Mouse (Mus musculus): ENCODE results near the gene Nectin2. TPM values are rescaled to one million over a fixed set of nuclear protein-coding genes. Genes with fewer than 3 reads are reported as not detected.

Gene Nectin2
- polyA plus RNA-seq, 1 experiment from 2014 or later, result 52.5 TPM

- no peaks in the 10 kb centered on the region for H3K9me3 ChIP-seq (ENCODE audit: control insufficient read depth, low read length)
- H3K4me3 ChIP-seq (ENCODE audit: low read depth, low read length), result no peak overlapping the region
- 0 out of 2 replicates have a peak, but pooled peaks cover 2% of the 10 kb centered on the region for H3K36me3 ChIP-seq (ENCODE audit: control insufficient read depth, insufficient read depth, low read length)
- ATAC-seq (ENCODE audit: low FRiP score), result no peak
- no peaks in the 10 kb centered on the region for H3K27me3 ChIP-seq (ENCODE audit: control insufficient read depth, insufficient read depth, low read length)
- peaks cover 3% of the 10 kb centered on the region; the same call in 1 of the 2 replicates for H3K4me1 ChIP-seq (replicated peaks; ENCODE audit: control insufficient read depth, insufficient read depth, low read length)
- DNase-seq (ENCODE audit: low spot score), result no peak
- H3K27ac ChIP-seq (ENCODE audit: low read depth, low read length), result no peak overlapping the region
- H3K4me2 ChIP-seq (replicated peaks; ENCODE audit: low read depth, low read length), result no peak overlapping the region
- no peak overlapping the region for H3K9ac ChIP-seq (ENCODE audit: low read depth, low read length)
- WGBS, result 43% methylated on average over 5 of the region's 5 CpGs
Observed at GRCm38 (mm10) chr7:19742468-19742867, 7.8 kb downstream of the Nectin2 start.

GRCm38 (mm10) chr7:19741329-19742031, 8.8 kb downstream of the Nectin2 start:
- Histone ChIP-seq H3K9ac (ENCODE audit: low read depth, low read length) (no peak overlapping the region), H3K4me2 (replicated peaks; ENCODE audit: low read depth, low read length) (no peak overlapping the region), H3K4me1 (replicated peaks; ENCODE audit: control insufficient read depth, insufficient read depth, low read length) (peaks cover 3% of the 10 kb centered on the region; the same call in 1 of the 2 replicates), H3K27me3 (ENCODE audit: control insufficient read depth, insufficient read depth, low read length) (no peaks in the 10 kb centered on the region), H3K9me3 (ENCODE audit: control insufficient read depth, low read length) (no peaks in the 10 kb centered on the region), H3K27ac (ENCODE audit: low read depth, low read length) (no peak overlapping the region; the same call in 1 of the 2 replicates), H3K4me3 (ENCODE audit: low read depth, low read length) (no peak overlapping the region), H3K36me3 (ENCODE audit: control insufficient read depth, insufficient read depth, low read length) (peaks cover 2% of the 10 kb centered on the region; the same call in 1 of the 2 replicates)
- ATAC-seq (ENCODE audit: low FRiP score), result peak; percentile 31; the same call in 1 of the 2 replicates
- DNase-seq (ENCODE audit: low spot score), result no peak
- WGBS, result 4% methylated on average over 8 of the region's 8 CpGs

GRCm38 (mm10) chr7:19740269-19740668, 10.0 kb downstream of the Nectin2 start:
- Histone ChIP-seq H3K36me3 (ENCODE audit: control insufficient read depth, insufficient read depth, low read length) (peaks cover 2% of the 10 kb centered on the region; the same call in 1 of the 2 replicates), H3K27me3 (ENCODE audit: control insufficient read depth, insufficient read depth, low read length) (no peaks in the 10 kb centered on the region), H3K9me3 (ENCODE audit: control insufficient read depth, low read length) (no peaks in the 10 kb centered on the region), H3K4me1 (replicated peaks; ENCODE audit: control insufficient read depth, insufficient read depth, low read length) (peaks cover 3% of the 10 kb centered on the region; the same call in 1 of the 2 replicates), H3K4me2 (replicated peaks; ENCODE audit: low read depth, low read length) (no peak overlapping the region), H3K9ac (ENCODE audit: low read depth, low read length) (no peak overlapping the region), H3K4me3 (ENCODE audit: low read depth, low read length) (no peak overlapping the region), H3K27ac (ENCODE audit: low read depth, low read length) (no peak overlapping the region)
- DNase-seq (ENCODE audit: low spot score) (no peak), ATAC-seq (ENCODE audit: low FRiP score) (no peak)
- WGBS, result 88% methylated on average over 11 of the region's 11 CpGs

GRCm38 (mm10) chr7:19738771-19739170, 11.5 kb downstream of the Nectin2 start:
- peaks cover 2% of the 10 kb centered on the region; the same call in 1 of the 2 replicates for H3K36me3 ChIP-seq (ENCODE audit: control insufficient read depth, insufficient read depth, low read length)
- H3K27ac ChIP-seq (ENCODE audit: low read depth, low read length), result no peak overlapping the region
- 91% methylated on average over 3 of the region's 3 CpGs for WGBS
- peaks cover 3% of the 10 kb centered on the region; the same call in 1 of the 2 replicates for H3K4me1 ChIP-seq (replicated peaks; ENCODE audit: control insufficient read depth, insufficient read depth, low read length)
- ATAC-seq (ENCODE audit: low FRiP score) (no peak), DNase-seq (ENCODE audit: low spot score) (no peak)
- no peaks in the 10 kb centered on the region for H3K27me3 ChIP-seq (ENCODE audit: control insufficient read depth, insufficient read depth, low read length)
- no peak overlapping the region for H3K9ac ChIP-seq (ENCODE audit: low read depth, low read length)
- H3K9me3 ChIP-seq (ENCODE audit: control insufficient read depth, low read length), result no peaks in the 10 kb centered on the region
- no peak overlapping the region for H3K4me2 ChIP-seq (replicated peaks; ENCODE audit: low read depth, low read length)
- H3K4me3 ChIP-seq (ENCODE audit: low read depth, low read length), result no peak overlapping the region

GRCm38 (mm10) chr7:19736389-19737057, 13.8 kb downstream of the Nectin2 start:
- Histone ChIP-seq H3K9me3 (ENCODE audit: control insufficient read depth, low read length) (no peaks in the 10 kb centered on the region), H3K27ac (ENCODE audit: low read depth, low read length) (no peak overlapping the region), H3K9ac (ENCODE audit: low read depth, low read length) (no peak overlapping the region), H3K4me1 (replicated peaks; ENCODE audit: control insufficient read depth, insufficient read depth, low read length) (no peaks in the 10 kb centered on the region; the same call in 1 of the 2 replicates), H3K36me3 (ENCODE audit: control insufficient read depth, insufficient read depth, low read length) (peaks cover 5% of the 10 kb centered on the region; the same call in 1 of the 2 replicates), H3K4me3 (ENCODE audit: low read depth, low read length) (no peak overlapping the region), H3K4me2 (replicated peaks; ENCODE audit: low read depth, low read length) (no peak overlapping the region), H3K27me3 (ENCODE audit: control insufficient read depth, insufficient read depth, low read length) (no peaks in the 10 kb centered on the region)
- 95% methylated on average over 16 of the region's 16 CpGs for WGBS
- DNase-seq (ENCODE audit: low spot score) (no peak), ATAC-seq (ENCODE audit: low FRiP score) (no peak)

GRCm38 (mm10) chr7:19734178-19734666, 16.1 kb downstream of the Nectin2 start:
- DNase-seq (ENCODE audit: low spot score), result no peak

GRCm38 (mm10) chr7:19726541-19726940, 23.7 kb downstream of the Nectin2 start:
- no peaks in the 10 kb centered on the region for H3K27me3 ChIP-seq (ENCODE audit: control insufficient read depth, insufficient read depth, low read length)
- DNase-seq (ENCODE audit: low spot score) (no peak), ATAC-seq (ENCODE audit: low FRiP score) (no peak)
- no peak overlapping the region for H3K27ac ChIP-seq (ENCODE audit: low read depth, low read length)
- H3K36me3 ChIP-seq (ENCODE audit: control insufficient read depth, insufficient read depth, low read length), result peaks cover 2% of the 10 kb centered on the region; the same call in 1 of the 2 replicates
- no peaks in the 10 kb centered on the region for H3K4me1 ChIP-seq (replicated peaks; ENCODE audit: control insufficient read depth, insufficient read depth, low read length)
- no peak overlapping the region for H3K4me3 ChIP-seq (ENCODE audit: low read depth, low read length)
- no peak overlapping the region for H3K9ac ChIP-seq (ENCODE audit: low read depth, low read length)
- H3K4me2 ChIP-seq (replicated peaks; ENCODE audit: low read depth, low read length), result no peak overlapping the region
- no peaks in the 10 kb centered on the region for H3K9me3 ChIP-seq (ENCODE audit: control insufficient read depth, low read length)
- 93% methylated on average over 4 of the region's 4 CpGs for WGBS

More at GRCm38 (mm10) chr7:19734178-19734666, 16.1 kb downstream of the Nectin2 start:
- Histone ChIP-seq H3K27me3 (ENCODE audit: control insufficient read depth, insufficient read depth, low read length) (no peaks in the 10 kb centered on the region), H3K9ac (ENCODE audit: low read depth, low read length) (no peak overlapping the region), H3K9me3 (ENCODE audit: control insufficient read depth, low read length) (no peaks in the 10 kb centered on the region), H3K27ac (ENCODE audit: low read depth, low read length) (no peak overlapping the region), H3K4me1 (replicated peaks; ENCODE audit: control insufficient read depth, insufficient read depth, low read length) (no peaks in the 10 kb centered on the region), H3K36me3 (ENCODE audit: control insufficient read depth, insufficient read depth, low read length) (peaks cover 5% of the 10 kb centered on the region), H3K4me3 (ENCODE audit: low read depth, low read length) (no peak overlapping the region), H3K4me2 (replicated peaks; ENCODE audit: low read depth, low read length) (no peak overlapping the region)
- no peak for ATAC-seq (ENCODE audit: low FRiP score)
- WGBS, result 90% methylated on average over 10 of the region's 10 CpGs

GRCm38 (mm10) chr7:19724167-19724566, 26.1 kb downstream of the Nectin2 start:
- Histone ChIP-seq H3K9me3 (ENCODE audit: control insufficient read depth, low read length) (peaks cover 2% of the 10 kb centered on the region), H3K4me2 (replicated peaks; ENCODE audit: low read depth, low read length) (no peak overlapping the region), H3K27me3 (ENCODE audit: control insufficient read depth, insufficient read depth, low read length) (no peaks in the 10 kb centered on the region), H3K36me3 (ENCODE audit: control insufficient read depth, insufficient read depth, low read length) (peaks cover 2% of the 10 kb centered on the region; the same call in 1 of the 2 replicates), H3K4me3 (ENCODE audit: low read depth, low read length) (no peak overlapping the region), H3K27ac (ENCODE audit: low read depth, low read length) (no peak overlapping the region), H3K9ac (ENCODE audit: low read depth, low read length) (no peak overlapping the region), H3K4me1 (replicated peaks; ENCODE audit: control insufficient read depth, insufficient read depth, low read length) (no peaks in the 10 kb centered on the region)
- ATAC-seq (ENCODE audit: low FRiP score), result no peak
- WGBS, result 96% methylated on average over 12 of the region's 12 CpGs
- no peak for DNase-seq (ENCODE audit: low spot score)

Measured in hindbrain, embryonic 11.5 days (tissue).